Mouse (Mus musculus) liver, embryonic 14 days (tissue): ENCODE data around the gene Thap2. TPM values are rescaled to one million over a fixed set of nuclear protein-coding genes. Genes with fewer than 3 reads are reported as not detected.

ENCODE experiments used
- polyA plus RNA-seq: library from polyadenylated mRNA; depleted of rRNA; stranded (reverse); fragments of >200 nt; gene quantifications from 2 replicates; pipeline ENCODE4 v1.2.3, GENCODE M21; 2012; rRNA removed

The Thap2 gene
- polyA plus RNA-seq: 3.3 and 4.2 TPM in 2 replicates

DNA sequence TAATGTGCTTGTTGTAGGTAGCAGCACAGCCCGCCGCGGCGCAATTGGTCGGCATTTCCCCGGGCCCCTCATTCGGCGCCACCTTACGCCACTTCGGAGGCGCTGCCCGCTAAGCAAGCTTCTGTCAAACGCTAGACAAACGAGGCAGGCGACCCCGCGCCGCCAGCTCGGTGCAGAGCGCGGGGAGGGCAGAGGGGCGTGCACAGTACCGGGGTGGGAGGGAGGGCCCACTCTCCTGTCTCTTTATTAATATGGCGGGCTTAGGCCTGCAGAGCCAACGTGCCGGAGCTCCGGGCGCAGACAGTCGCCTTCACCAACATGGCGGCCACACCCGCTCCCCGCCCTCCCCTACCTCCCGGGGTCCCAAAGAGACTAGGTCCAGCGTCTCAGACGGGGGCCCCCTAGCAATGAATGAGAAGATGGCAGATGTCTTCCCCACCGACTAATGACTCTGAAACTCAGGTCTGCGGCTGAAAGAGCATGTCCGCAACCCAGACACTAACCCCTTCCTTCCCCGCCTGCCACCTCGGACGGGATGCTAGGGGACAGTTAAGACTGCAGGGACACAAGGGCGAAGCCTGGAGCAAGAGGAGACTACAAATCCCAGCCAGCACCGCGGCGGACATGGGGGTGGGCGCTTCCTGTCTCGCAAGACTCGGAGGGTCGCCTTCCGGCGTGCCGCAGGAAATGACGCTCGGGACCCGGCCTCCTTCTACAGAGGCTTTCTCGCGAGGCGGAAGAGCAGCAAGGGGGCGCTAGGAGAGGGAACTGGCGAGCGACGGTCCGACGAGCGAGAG, at the start of gene Thap2, which contains the start of gene Zfc3h1:
Gene Thap2 (minus strand): TSS at position 223 of the 797 bp plus-strand sequence.
Gene Zfc3h1 (plus strand): TSS at position 739 of the 797 bp plus-strand sequence.

DNA sequence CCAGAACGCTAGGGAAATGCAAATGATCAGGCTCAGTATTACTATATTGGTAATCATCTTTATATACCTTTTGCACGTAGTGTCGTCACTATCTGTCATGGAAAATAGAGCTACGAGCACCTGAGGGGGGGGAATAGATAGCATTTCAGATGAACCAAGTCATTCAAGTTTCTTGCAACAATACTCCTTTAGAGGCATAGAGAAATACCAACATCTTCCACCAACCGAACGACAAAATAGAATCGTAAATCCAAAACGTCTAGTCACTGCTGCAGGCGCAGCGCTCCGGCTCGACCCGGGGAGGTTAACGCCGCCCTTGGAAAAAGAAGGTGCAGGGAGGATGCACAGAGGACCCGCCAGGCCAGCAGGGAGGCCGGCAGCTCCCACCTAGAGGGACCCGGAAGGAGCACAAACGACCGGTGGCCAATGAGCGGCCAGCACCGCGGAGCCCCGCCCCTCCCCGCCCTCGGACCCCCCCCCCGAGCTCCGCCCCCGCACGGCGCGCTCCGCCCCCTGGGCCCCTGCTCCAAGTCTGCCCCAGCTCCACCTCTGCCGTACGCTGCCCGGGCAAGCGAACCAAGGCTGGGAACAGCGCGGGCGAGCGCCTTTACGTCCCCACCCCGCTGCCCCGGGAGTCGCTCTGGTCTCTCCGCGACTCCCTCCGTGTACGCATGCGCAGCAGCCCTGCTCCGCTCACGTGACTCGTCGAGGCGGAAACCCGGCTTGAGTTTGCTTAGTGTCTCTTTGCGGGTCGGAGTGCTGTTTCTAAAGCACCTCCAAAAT, 22.2 kb downstream of the Thap2 start, which contains the start of gene Tmem19:
Gene Tmem19 (minus strand): TSS at position 662 of the 783 bp plus-strand sequence.

Other genes starting within 250 kb of the Thap2 start
- gene Tph2, start 199.4 kb downstream of the Thap2 start, polyA plus RNA-seq: not detected in 2 replicates
- 11.7 and 14.6 TPM in 2 replicates for gene Tbc1d15, start 133.0 kb downstream of the Thap2 start, polyA plus RNA-seq
- 6.9 and 8.1 TPM in 2 replicates for gene Rab21, start 68.8 kb downstream of the Thap2 start, polyA plus RNA-seq
- gene Tmem19, start 21.9 kb downstream of the Thap2 start, polyA plus RNA-seq: 4.3 and 5.0 TPM in 2 replicates
- 34.7 and 38.0 TPM in 2 replicates for gene Zfc3h1, start 516 bp upstream of the Thap2 start, polyA plus RNA-seq
- gene A930009A15Rik, start 185.5 kb upstream of the Thap2 start, polyA plus RNA-seq: not detected in 2 replicates
- gene Lgr5, start 203.3 kb upstream of the Thap2 start, polyA plus RNA-seq: 0.55 and 0.69 TPM in 2 replicates